Mouse (Mus musculus) regulatory T cell (primary cell): ENCODE results near the gene Unc5b.

Experiments used
- in situ Hi-C: fragments of 300-600 bp; cut with MboI, MseI; formaldehyde crosslinking; loops from one replicate; pipeline ENCODE4 v1.15.1; 2025; ENCODE audit warnings: high pct_unique_total_duplicates

Unc5b gene

DNA sequence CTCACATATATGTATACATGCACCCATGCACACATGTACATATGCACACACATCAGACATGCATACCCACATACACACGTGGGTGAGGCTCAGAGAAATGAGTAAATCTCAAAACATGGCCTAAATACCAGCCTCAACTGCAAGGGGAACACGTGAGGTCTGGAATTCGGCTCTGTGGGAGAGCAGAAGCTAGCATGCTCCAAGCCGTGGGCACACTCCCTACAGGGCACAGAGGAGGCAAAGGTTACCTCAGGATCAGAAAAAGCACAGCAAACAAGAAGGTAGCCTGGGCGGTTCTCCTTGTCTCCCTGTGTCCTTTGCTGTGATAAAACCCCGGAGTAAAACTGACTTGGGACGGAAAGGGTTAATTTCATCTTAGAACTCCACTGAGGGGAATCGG lies 77.4 kb downstream of the Unc5b start:
- in situ Hi-C loops, result loop anchor here (10.0 kb wide), 2 partner anchors 379 to 449 kb away; no protein-coding TSS in a partner anchor

DNA sequence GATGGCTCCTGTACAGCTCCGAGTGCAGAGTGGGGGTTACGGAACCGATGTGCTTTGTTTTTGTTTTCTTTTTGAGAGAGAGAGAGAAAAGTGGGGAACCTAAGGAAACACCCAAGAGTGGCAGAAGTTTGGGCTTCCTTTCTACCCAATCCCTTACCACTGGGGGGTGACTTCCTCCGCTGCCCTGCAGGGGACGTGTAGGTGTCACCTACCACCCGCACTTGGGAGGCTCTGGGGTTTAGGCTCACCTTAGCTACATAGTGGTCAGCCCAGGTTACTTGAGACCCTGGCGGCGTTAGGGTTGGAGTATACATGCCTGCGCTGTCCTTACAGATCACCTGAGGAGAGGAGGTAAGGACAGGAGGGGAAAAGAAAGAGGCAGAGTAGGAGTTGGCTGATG lies 78.1 kb downstream of the Unc5b start:
- in situ Hi-C loops, result loop anchor here (10.0 kb wide), 2 partner anchors 378 to 448 kb away; no protein-coding TSS in a partner anchor

DNA sequence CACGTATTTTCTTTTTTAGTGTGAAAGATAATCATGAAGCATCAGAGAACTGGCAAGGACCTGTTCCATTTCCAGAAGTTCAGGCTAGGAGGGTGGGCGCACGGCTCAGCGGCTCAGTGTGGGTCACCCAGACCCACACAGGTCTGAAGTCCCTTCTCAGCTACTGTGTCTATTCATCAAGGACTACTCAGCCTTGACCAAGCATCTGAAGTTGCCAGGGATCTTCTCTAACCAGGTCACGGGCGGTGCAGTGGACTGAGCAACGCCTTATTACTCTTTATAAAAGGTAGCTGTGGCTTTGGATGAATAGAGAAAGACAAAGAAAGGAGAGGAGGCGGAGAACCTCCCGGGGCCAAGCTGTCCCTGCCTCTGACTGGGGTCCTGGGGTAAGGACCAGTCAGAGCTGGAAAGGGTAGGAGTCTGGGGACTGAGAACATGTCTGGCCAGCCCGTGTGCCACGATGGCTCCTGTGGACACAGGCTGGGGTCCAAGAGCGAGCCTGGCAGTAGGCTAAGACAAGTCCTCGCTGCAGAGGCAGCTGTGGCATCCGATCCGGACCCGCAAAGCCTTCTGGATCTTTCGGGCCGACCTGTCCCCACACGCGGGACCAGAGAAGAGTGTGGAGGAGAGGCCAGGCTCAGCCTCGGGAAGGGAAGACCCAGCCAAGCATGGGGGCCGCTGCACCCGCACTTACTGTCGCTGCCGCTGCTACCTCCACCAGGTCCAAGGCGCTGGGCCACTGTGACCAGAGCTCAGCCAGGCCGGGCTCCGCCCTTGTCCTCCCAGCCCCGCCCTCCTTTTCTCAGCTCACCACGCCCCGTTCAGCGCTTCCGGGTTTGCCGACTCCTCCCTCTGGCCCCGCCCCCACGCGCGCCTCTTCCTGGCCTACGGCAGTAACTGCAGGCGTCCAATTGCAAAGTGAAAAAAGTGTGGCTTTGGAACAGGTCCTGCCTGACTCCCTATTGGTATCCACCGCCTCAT lies 79.1 kb downstream of the Unc5b start, which contains the start of gene Slc29a3:
Slc29a3 (minus strand) TSS at position 755 of the 981 bp plus-strand sequence.
- in situ Hi-C loops, result loop anchor here (10.0 kb wide), 2 partner anchors 378 to 448 kb away; no protein-coding TSS in a partner anchor

DNA sequence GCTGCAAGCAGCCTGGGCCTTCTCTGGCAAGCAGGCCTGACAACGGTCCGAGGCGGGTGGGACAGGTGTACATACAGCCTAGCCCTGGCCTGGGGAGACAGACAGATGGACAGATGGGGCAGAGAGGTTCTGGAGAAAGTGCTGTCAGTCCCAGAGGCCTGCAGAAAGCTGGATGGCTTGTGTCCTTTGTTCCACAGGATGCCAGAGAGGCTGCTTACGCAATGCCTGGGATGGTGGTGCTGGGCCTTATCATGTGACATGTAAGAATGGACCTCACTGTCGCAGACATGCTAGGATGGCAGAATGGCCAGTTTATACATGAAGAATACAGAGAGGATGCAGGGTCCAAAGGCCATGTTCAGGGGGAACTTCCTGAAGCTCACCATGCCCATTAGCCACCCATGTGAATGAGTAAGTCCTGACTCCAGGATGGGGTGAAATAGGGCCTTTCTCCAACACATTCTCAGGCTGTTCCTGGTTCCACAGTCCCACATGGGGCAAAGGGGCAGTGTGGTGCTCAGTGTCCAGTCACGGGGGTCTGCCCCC lies 83.6 kb downstream of the Unc5b start:
- in situ Hi-C loops, result loop anchor here (25.0 kb wide), 1 partner anchor 835 kb away; no protein-coding TSS in a partner anchor

DNA sequence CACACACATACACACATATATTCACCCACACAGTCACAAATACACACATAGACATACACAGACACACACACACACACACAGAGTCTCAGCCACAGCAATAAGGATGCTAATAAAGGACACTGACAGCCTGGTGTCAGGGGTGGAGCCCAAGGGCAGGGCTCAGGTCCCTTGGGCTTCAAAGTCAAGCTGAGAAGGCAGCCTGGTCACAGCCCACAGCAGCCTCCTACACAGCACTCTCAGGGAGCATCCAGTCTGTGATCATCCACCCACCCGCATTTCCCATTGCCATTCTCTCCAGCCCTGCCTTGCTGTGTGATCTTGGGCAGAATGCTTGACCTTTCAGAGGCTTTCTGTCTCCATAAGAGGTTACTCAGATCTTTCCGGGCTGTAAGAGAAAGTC lies 84.9 kb downstream of the Unc5b start:
- in situ Hi-C loops, result loop anchor here (25.0 kb wide), 1 partner anchor 834 kb away; no protein-coding TSS in a partner anchor

DNA sequence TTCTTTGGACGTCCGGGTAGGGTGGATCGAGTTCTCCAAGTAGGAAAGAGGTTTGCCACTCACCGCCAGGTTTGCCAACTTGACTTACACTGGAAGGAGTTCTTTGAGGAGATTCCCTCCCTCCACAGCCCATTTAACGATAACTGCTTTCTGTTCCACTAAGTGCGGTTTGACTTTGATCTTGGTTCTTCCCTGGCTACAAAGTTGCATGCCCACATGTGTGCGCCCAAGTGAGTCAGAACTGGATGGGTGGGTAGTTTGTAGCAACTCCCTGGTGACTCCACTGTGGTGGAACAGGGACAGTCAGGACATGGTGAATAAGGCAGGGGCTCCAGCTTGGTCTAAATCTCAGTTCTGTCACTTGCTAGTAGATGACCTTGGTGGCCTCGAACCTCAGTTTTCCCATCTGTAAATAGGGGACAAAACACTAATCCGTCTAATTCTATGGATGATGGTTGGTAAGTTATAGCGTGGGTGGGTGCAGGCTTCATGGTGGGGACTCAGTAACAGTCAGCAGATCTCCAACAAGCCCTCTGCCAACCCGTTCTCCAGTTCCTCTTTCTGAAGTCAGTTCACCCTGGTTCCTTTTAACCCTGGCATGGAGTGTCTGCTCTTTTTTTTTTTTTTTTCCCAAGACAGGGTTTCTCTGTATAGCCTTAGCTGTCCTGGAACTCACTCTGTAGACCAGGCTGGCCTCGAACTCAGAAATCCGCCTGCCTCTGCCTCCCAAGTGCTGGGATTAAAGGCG lies 86.7 kb downstream of the Unc5b start:
- in situ Hi-C loops, result loop anchor here (25.0 kb wide), 1 partner anchor 832 kb away; no protein-coding TSS in a partner anchor

DNA sequence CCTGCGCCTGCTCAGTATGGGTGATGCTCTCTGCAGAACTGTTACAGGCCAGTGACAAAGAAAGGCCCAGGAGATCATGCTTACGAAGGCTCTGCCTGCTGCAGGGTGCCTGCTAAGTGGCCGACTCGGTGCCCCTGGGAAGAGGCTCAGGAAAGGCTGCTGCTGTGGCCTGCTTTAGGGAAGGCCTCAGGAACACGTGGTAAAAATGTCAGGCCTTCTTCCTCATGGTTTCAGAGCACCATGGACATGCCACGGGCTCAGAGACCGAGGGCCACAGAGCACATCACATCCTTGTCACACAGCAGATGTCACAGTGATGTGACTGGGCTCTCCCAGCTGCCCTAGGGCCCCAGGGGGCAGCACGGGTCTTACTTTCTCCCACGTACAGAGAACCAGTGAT lies 87.7 kb downstream of the Unc5b start:
- in situ Hi-C loops, result loop anchor here (25.0 kb wide), 1 partner anchor 831 kb away; no protein-coding TSS in a partner anchor

DNA sequence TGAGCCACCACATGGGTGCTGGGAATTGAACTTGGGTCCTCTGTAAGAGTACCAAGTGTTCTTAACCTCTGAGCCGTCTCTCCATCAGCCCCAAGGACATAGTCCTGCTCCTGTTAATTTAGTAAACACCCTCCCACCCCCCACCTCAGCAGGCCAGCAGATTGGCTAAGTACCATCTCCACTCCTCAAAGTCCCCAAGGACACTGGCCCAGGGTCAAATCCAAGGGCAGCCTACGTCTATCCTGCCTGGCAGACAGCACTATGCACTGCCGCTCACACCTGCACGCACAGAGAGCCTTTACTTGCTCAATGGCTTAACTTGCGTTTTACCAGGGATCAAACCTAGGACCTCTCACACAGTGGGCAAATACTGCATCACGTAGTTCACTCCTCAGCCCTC lies 88.4 kb downstream of the Unc5b start:
- in situ Hi-C loops, result loop anchor here (25.0 kb wide), 1 partner anchor 831 kb away; no protein-coding TSS in a partner anchor

DNA sequence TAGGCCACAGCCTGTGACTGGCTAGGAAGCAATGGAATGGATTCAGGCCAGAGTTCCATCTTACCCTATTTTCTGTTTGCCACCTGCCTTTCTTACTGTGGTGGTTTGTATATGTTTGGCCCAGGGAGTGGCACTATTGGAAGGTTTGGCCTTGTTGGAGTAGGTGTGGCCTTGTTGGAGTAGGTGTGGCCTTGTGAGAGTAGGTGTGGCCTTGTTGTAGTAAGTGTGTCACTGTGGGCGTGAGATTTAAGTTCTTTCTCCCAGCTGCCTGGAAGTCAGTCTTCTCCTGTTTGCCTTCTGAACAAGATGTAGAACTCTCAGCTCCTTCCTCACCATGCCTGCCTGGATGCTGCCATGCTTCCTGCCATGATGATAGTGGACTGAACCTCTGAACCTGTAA lies 89.1 kb downstream of the Unc5b start:
- in situ Hi-C loops, result loop anchor here (25.0 kb wide), 1 partner anchor 830 kb away; no protein-coding TSS in a partner anchor

DNA sequence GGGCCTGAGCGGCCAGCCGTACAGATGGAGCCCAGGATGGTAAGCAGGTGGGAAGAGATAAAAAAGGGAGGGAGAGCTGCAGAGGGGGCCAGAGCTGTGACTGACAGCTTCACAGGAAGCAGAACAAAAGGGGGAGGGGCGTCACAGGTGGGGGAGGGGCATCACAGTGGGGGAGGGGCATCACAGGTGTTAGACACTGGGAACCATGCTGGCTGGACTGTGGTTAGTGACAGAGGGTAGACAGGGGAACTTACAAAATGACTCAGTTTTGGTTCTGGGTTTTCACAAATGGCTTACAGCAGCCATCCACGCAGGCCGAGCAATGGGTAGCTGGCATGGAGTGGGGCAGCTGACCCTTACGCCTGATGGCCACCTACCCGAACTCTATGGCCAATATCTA lies 89.9 kb downstream of the Unc5b start:
- in situ Hi-C loops, result loop anchor here (25.0 kb wide), 1 partner anchor 829 kb away; no protein-coding TSS in a partner anchor

DNA sequence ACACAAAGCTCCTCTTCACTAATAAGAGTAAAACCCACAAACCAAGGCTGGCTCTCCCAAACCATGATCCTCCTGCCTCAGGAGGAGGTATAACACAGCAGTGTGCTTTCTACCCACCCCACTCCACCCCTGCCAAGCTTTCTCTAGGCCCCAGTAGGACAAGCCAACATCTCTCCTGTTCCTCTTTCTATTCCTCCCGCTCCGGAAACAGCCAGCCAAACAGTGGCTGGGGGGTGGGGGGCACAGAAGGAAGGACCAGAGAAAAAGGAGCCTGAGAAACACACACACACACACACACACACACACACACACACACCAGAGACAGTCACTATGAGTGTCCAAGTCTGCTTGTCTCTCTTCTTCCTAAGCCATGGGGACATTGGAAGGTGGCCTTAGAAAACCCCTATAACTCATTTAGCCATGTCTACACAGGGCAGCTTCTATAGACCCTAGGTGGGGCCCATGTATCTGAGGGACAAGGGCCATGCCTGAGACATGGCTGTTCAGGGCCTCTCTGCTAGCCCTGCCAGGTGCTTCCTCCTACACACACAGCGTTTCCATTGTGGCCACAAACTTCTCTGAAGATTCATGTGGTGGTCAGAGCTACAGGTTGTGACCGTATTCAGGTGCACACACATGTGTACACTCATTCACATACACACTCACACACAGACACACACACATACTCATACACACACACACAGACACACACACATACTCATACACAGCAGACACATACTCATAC lies 91.6 kb downstream of the Unc5b start:
- in situ Hi-C loops, result loop anchor here (25.0 kb wide), 1 partner anchor 827 kb away; no protein-coding TSS in a partner anchor

DNA sequence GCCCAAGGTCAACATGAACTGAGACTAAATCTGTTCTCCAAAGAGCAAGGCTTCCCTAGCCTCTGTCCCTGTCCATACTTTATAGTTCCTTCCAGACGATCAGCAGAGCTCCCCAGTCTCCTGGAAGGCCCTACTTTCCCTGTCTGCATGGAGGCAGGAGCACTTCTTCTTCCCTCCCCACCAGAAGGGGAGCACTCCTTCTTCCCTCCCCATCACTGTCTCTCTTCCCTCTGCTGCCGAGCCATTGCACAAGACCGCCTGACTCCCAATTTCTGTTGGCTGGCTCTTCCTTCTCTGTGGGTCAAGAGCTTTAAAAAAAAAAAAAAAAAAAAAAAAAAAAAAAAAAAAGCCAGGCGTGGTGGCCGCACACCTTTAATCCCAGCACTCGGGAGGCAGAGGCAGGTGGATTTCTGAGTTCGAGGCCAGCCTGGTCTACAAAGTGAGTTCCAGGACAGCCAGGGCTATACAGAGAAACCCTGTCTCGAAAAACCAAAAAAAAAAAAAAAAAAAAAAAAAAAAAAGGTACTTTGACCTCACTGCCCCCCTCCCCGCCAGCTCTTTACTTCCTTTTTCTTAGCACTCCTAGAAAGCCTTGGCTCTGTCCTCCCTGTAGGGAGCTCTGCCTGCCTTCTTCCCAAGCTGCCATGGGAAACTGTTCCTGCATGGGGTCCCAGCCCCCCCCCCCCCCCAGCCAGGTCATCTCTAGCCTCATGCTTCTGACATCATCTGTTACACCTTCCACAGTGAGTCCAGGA lies 93.3 kb downstream of the Unc5b start:
- in situ Hi-C loops, result loop anchor here (25.0 kb wide), 1 partner anchor 826 kb away; no protein-coding TSS in a partner anchor

DNA sequence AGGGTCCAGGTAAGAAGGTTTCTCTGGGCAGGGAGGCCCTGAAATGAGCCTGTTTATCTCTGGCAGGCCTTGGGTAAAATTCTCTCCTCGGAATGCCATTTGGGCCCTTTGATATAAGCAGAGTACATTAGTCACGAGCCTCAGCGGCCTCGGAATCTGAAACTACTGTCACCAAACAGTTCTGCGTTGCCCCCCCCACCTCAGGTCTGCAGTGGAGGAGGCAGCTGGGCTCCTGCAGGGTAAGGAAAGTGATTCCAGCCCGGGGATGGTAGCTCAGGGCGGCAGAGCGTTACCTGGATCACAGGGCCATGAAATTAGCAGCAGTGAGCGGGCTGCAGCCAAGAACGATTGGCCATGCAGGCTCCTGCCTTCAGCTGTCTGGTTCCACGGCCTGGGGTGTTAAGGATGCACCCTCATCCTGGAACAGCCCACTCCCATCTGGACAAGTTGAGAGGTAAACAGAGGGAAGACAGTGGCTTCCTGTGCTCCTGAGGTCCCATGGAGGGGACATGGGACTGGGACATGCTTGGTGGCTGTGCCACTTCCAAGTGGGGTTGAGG lies 94.1 kb downstream of the Unc5b start:
- in situ Hi-C loops, result loop anchor here (25.0 kb wide), 1 partner anchor 825 kb away; no protein-coding TSS in a partner anchor

DNA sequence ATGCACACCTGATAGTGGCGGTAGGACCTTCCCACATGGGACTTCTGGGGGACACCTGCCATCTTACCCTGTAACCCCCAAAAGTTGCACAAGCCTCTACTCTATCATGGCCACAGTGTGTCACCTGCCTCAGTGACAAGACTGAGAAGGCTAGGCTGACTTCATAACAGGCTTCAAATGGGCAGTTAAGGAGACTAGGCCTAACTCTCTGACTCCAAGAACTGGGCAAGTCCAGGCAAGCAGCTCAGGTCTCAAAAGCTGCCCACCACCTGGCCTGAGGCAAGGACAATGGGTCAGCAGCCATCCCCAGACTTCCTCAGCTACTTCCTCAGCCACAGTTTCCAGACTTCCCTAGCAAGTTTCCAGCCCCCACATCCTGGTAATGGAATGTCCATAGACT lies 95.6 kb downstream of the Unc5b start:
- in situ Hi-C loops, result loop anchor here (25.0 kb wide), 1 partner anchor 823 kb away; no protein-coding TSS in a partner anchor

DNA sequence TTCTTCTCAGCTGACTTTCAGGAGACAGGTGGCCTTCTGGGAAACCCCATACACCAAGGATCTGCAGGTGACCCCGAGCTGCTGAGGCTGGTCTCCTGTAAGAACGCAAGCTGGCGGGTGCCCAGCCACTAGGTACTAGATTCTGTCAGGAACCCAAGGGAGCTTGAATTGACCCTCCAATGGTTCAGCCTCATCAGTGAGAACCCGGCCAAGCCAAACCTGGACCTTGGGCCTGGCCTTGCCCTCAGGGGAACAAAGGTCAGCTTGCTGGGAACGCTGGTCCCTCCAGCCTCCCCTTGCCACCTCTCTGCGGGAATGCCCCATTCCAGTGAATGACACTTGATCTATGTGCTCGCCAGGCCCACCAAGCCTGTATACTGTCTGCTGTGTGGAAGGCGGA lies 97.9 kb downstream of the Unc5b start:
- in situ Hi-C loops, result loop anchor here (25.0 kb wide), 1 partner anchor 821 kb away; no protein-coding TSS in a partner anchor

DNA sequence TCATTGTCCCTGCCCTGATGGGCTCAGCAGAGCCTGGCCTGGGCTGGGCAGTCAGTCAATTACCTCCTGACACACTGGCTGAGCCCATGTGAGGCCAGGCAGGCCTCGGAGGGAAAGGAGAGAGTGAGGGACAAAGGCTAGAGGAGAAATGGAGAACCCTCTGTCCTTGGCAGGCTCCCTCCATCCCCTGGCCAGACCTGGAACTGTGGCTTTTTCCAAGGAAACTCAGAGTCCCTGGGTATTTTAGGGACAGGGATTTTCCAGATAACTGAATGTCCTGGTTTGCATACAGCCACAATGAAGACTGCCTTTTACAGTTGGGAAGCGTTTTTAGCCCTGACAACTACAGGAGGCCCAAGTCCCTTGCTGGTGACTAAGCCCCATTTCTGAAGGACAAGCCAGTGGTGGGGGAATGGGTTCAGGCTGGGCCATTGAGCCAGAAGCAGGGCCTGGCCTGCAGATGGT lies 99.0 kb downstream of the Unc5b start:
- in situ Hi-C loops, result loop anchor here (25.0 kb wide), 1 partner anchor 820 kb away; no protein-coding TSS in a partner anchor

DNA sequence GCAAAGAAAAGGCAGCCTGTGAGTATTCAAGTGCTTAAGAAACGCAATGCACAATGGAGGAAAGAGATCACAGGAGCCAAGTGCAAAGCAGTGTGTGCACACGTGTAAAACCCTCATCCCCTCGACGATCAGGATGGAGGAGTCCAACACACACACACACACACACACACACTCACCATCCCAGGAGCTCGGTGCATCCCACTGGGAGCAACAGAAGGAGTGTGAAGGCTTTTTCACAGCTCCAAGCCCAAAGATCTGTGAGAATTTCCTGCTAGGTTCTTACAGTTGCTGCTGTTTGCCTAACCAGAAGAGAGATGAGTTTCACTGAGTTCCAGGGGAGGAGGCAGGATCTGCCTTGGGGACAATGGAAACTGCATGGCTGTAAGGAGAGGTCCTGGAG lies 99.6 kb downstream of the Unc5b start:
- in situ Hi-C loops, result loop anchor here (25.0 kb wide), 1 partner anchor 819 kb away; no protein-coding TSS in a partner anchor

DNA sequence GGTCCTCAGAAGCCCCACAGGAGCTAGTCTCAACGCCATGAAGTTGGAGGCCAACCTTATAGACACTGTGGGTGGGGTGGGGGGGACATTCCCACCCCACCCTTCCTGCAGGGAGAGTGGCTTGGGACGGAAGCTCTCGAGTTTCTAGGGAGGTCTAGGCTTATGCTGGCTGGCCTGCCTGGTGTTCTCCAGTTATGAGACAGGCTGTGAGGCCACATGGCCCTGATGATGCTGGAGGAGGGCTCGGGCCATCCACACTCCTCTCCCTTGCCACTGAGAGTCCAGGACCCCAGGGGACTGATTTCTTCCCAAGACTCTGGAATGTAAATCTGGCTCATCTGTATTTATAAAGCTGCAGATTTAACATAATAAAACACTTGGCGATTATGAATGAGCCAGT lies 104.1 kb downstream of the Unc5b start:
- in situ Hi-C loops, result loop anchor here (25.0 kb wide), 1 partner anchor 815 kb away; no protein-coding TSS in a partner anchor

DNA sequence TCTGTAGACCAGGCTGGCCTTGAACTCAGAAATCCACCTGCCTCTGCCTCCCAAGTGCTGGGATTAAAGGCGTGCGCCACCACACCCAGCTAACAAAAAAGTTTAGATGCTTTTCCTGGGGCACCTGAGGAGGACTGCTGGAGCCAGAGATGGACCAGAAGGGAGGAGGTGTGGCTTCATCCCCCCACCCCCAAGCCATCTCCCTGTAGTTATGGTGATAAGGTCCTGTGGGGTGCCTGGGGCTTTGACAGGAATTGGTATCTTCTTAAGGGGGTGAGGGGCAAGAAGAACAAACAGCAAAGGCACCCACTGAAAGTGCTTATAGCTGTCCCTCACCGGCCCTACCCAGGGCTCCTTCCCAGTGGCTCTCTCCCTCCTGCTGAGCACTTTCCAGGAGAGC lies 104.5 kb downstream of the Unc5b start:
- in situ Hi-C loops, result loop anchor here (25.0 kb wide), 1 partner anchor 815 kb away; no protein-coding TSS in a partner anchor
